Mouse (Mus musculus): ENCODE measurements around the gene Hs3st3a1. TPM values are rescaled to one million over a fixed set of nuclear protein-coding genes. Genes with fewer than 3 reads are reported as not detected.

Hs3st3a1 gene
- polyA plus RNA-seq, 2 experiments from 2014 or later, result not detected

- no peak for ATAC-seq
Observed at GRCm38 (mm10) chr11:64559388-64559787, 124.3 kb downstream of the Hs3st3a1 start.

GRCm38 (mm10) chr11:64560471-64560870 is 125.3 kb downstream of the Hs3st3a1 start:
- no peak for ATAC-seq

GRCm38 (mm10) chr11:64562771-64563170 is 127.6 kb downstream of the Hs3st3a1 start:
- ATAC-seq, result no peak

Other genes with a start within 250 kb of the Hs3st3a1 start
- gene F930015N05Rik, start 1.3 kb downstream of the Hs3st3a1 start, polyA plus RNA-seq (2017; shearing (Covaris generic)), result not detected

All from CD4-positive, CD25-positive, alpha-beta regulatory T cell, adult 4 months (primary cell).